Mouse (Mus musculus): ENCODE data around the gene Gsdme.

DNA sequence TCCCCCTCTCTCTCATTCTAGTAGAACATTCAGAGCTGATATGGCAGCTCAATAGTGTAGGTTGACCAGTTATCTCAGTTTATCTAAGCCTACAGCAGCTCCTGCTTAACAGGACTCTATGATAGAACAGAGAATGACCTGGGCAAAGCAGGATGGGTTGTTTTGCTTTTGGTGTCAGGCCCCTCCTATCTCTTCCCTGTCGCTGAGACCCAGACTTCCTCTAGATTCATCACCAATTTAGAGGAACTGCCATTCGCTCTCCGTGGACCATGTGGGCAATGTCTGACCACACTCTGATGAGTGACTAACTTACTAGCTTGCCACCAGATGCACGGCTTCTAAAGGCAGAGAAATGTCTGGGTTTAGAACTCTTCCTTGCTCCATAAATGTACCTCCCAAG is 28.0 kb upstream of the Gsdme start:
- TF ChIP-seq CTCF (IDR thresholded peaks at IDR 0.05; ENCODE audit: low read depth, low read length) (no peak), GATA1 (IDR thresholded peaks at IDR 0.05; ENCODE audit: borderline replicate concordance, low read length) (no peak)
